Mouse (Mus musculus) ES-E14 (cell line): Measurements from ENCODE around the gene Gm38431. TPM values are rescaled to one million over a fixed set of nuclear protein-coding genes. Genes with fewer than 3 reads are reported as not detected.
A peak's percentile ranks its signal among the peaks of the same experiment; 100 is the strongest.

Experiments
- DNase-seq: peaks from one replicate; pipeline ENCODE4 v3.0.0-alpha.2; 2013; ENCODE audit warnings: low read depth, low spot score
- H3K27ac ChIP-seq: 2 replicates; pipeline ENCODE4 v1.5.1; 2012; ENCODE audit warnings: low read depth, mild to moderate bottlenecking, low read length, moderate library complexity, mixed read lengths; ENCODE audit not compliant: poor library complexity, insufficient read depth, severe bottlenecking
- H3K36me3 ChIP-seq: 2 replicates; pipeline ENCODE4 v1.6.1; 2012; ENCODE audit warnings: mild to moderate bottlenecking, low read length, moderate library complexity, mixed read lengths; ENCODE audit not compliant: control insufficient read depth, poor library complexity, insufficient read depth, severe bottlenecking
- H3K4me1 ChIP-seq, 2 experiments: fragments of 150-350 bp in 1 of 2; sonication (generic) in 1 of 2; 2 replicates each; pipeline ENCODE4 v1.6.1; 2012; ENCODE audit warnings: low read length in 2 of 2, mild to moderate bottlenecking in 1 of 2, mixed read lengths in 1 of 2; ENCODE audit not compliant: control insufficient read depth in 2 of 2, insufficient read depth in 2 of 2, poor library complexity in 1 of 2
- H3K4me3 ChIP-seq, 2 experiments: fragments of 150-350 bp in 1 of 2; sonication (generic) in 1 of 2; 2 replicates each; pipeline ENCODE4 v1.5.1; 2012; ENCODE audit warnings: low read length in 2 of 2, low read depth in 1 of 2, mild to moderate bottlenecking in 1 of 2, mixed read lengths in 1 of 2; ENCODE audit not compliant: insufficient read depth in 1 of 2, poor library complexity in 1 of 2, severe bottlenecking in 1 of 2
- H3K9ac ChIP-seq: 2 replicates; pipeline ENCODE4 v1.6.1; 2012; ENCODE audit warnings: low read depth, mild to moderate bottlenecking, low read length, mixed read lengths; ENCODE audit not compliant: poor library complexity, insufficient read depth, severe bottlenecking
- H3K9me3 ChIP-seq: fragments of 150-350 bp; sonication (generic); 2 replicates; pipeline ENCODE4 v1.6.1; 2012; ENCODE audit warnings: low read depth, mild to moderate bottlenecking, low read length; ENCODE audit not compliant: control insufficient read depth, insufficient read depth
- CHD2 ChIP-seq: IDR thresholded peaks from 2 replicates; pipeline ENCODE4 v1.6.1; 2014; ENCODE audit warnings: mild to moderate bottlenecking, low read depth, low read length, inconsistent platforms
- HCFC1 ChIP-seq: IDR thresholded peaks from 2 replicates; pipeline ENCODE4 v1.6.1; 2012; ENCODE audit warnings: low read length, inconsistent platforms, borderline replicate concordance; ENCODE audit not compliant: insufficient read depth
- MAFK ChIP-seq: IDR thresholded peaks from 2 replicates; pipeline ENCODE4 v1.6.1; 2014; ENCODE audit warnings: mild to moderate bottlenecking, low read depth, low read length, inconsistent platforms; ENCODE audit not compliant: insufficient read depth
- ZC3H11A ChIP-seq: IDR thresholded peaks from 2 replicates; pipeline ENCODE4 v1.6.1; 2012; ENCODE audit warnings: low read depth, mild to moderate bottlenecking, inconsistent platforms, low read length, borderline replicate concordance
- ZNF384 ChIP-seq: IDR thresholded peaks from 2 replicates; pipeline ENCODE4 v1.6.1; 2012; ENCODE audit warnings: low read depth, low read length, inconsistent platforms
- in situ Hi-C, 2 experiments: fragments of 600-800 bp; cut with MboI; formaldehyde crosslinking; loops; one replicate each; pipeline ENCODE4 v1.15.1; 2025; ENCODE audit warnings: low sequenced_read_pairs in 2 of 2, inconsistent platforms in 1 of 2; ENCODE audit not compliant: unreplicated experiment in 2 of 2
- total RNA-seq: library from RNA; depleted of rRNA; stranded (reverse); fragments of 300-350 nt; gene quantifications from 2 replicates; pipeline ENCODE4 v1.2.3, GENCODE M21; 2012

The Gm38431 gene
- total RNA-seq, 1 experiment: 18.5 TPM

DNA sequence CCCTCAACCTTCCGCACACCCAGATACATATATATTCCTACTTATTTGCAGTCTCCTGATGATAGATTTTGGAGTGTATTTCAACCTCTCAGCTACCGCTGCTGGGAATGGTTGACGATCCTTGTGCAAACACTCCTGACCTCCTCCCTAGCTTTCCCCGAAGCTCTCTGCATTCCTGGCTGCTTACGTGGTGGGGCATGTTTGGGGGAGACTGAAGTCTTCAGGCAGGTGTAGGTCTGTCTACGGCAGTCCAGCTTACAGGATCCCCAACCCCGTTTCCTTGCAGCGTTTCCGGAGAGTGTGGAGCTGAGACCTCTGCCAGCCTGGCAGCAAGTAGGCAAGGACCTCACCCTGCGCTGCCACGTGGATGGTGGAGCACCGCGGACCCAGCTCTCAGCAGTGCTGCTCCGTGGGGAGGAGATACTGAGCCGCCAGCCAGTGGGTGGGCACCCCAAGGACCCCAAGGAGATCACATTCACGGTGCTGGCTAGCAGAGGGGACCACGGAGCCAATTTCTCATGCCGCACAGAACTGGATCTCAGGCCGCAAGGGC is 66.5 kb downstream of the Gm38431 start:
- in situ Hi-C loops: no loop called here
- Histone ChIP-seq H3K4me1 (peaks cover 9 to 39% of the 10 kb centered on the region in 2 experiments; a peak in 3 of 4 replicates), H3K9me3 (no peaks in the 10 kb centered on the region), H3K27ac (no peak overlapping the region), H3K36me3 (peaks cover 48% of the 10 kb centered on the region), H3K9ac (no peak overlapping the region), H3K4me3 (peak overlapping the region in 1 of 2 experiments; percentile 36; a peak in 1 of 4 replicates)
- DNase-seq: no peak
- TF ChIP-seq CHD2 (no peak), HCFC1 (no peak), ZC3H11A (no peak), ZNF384 (no peak), MAFK (no peak)

GRCm38 (mm10) chr9:21022726-21023125 is 69.1 kb downstream of the Gm38431 start:
- H3K9me3 ChIP-seq: no peaks in the 10 kb centered on the region
- H3K4me1 ChIP-seq: peaks cover 3 to 25% of the 10 kb centered on the region in 2 experiments; a peak in 3 of 4 replicates
- no peak overlapping the region for H3K9ac ChIP-seq
- in situ Hi-C loops: no loop called here
- peaks cover 58% of the 10 kb centered on the region for H3K36me3 ChIP-seq
- H3K4me3 ChIP-seq: no peak overlapping the region
- DNase-seq: no peak
- H3K27ac ChIP-seq: no peak overlapping the region
- TF ChIP-seq HCFC1 (no peak), ZNF384 (no peak), CHD2 (no peak), MAFK (no peak), ZC3H11A (no peak)

DNA sequence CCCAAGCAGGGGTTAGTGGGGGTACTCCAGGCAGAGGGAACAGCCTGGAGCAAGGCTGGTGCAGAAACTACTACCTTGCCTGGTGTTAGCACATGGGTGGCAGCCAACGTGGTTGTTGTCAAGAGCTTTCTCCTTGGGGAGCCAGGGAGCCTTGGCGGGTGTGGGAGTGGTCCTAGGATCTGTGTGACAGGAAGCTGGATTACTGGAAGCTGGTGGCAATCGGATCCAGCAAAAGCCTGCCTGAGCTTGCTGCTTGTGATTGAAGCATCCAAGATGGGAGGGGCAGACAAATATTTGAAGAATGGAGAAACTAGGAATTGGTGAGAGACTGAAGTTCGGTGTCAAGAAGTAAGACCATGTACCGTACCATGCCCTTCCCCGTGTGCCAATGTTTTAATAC is 69.5 kb downstream of the Gm38431 start:
- no peak overlapping the region for H3K9ac ChIP-seq
- TF ChIP-seq CHD2 (no peak), MAFK (no peak), HCFC1 (no peak), ZC3H11A (no peak), ZNF384 (no peak)
- in situ Hi-C loops: no loop called here

GRCm38 (mm10) chr9:21021363-21021762 is 70.4 kb downstream of the Gm38431 start:
- no peak for TF ChIP-seq ZC3H11A
- no peak for TF ChIP-seq HCFC1
- TF ChIP-seq ZNF384: no peak
- TF ChIP-seq MAFK: no peak
- no peak for TF ChIP-seq CHD2
- no peaks in the 10 kb centered on the region for H3K9me3 ChIP-seq
- no peak for DNase-seq
- H3K4me1 ChIP-seq: peaks cover 4 to 19% of the 10 kb centered on the region in 2 experiments; a peak in 3 of 4 replicates
- in situ Hi-C loops: no loop called here
- no peak overlapping the region for H3K9ac ChIP-seq
- no peak overlapping the region for H3K4me3 ChIP-seq
- H3K36me3 ChIP-seq: peaks cover 46% of the 10 kb centered on the region
- no peak overlapping the region for H3K27ac ChIP-seq

More for the DNA sequence above, 69.5 kb downstream of the Gm38431 start:
- H3K9me3 ChIP-seq: no peaks in the 10 kb centered on the region
- no peak for DNase-seq
- H3K27ac ChIP-seq: no peak overlapping the region
- peaks cover 53% of the 10 kb centered on the region for H3K36me3 ChIP-seq
- no peak overlapping the region for H3K4me3 ChIP-seq
- H3K4me1 ChIP-seq: peaks cover 2 to 24% of the 10 kb centered on the region in 2 experiments; a peak in 2 of 4 replicates

DNA sequence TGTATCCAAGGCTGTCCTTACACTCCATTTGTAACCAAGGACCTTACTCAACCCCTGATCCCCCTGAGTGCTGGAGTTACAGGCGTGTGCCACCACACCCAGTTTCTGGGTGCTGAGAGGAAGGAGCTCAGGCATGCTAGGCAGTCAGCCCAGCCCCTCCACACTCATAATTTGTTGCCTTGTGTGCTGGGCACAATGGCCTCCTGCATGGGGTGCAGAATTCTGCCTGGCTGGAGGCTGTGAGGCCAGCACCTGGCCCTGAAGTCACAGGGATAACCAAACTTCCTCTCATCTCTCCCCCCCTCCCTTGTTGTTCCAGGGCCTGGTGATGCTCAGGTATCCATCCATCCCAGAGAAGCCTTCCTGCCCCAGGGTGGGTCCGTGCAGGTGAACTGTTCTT is 73.2 kb downstream of the Gm38431 start:
- TF ChIP-seq CHD2 (no peak), ZNF384 (no peak), HCFC1 (no peak), MAFK (no peak), ZC3H11A (no peak)
- no peak for DNase-seq
- no peak overlapping the region for H3K9ac ChIP-seq

More for the DNA sequence above, 73.2 kb downstream of the Gm38431 start:
- peaks cover 35% of the 10 kb centered on the region for H3K36me3 ChIP-seq
- H3K4me1 ChIP-seq: peaks cover 8 to 16% of the 10 kb centered on the region in 2 experiments; a peak in 3 of 4 replicates
- H3K27ac ChIP-seq: no peak overlapping the region
- no peak overlapping the region for H3K4me3 ChIP-seq
- in situ Hi-C loops: no loop called here
- no peaks in the 10 kb centered on the region for H3K9me3 ChIP-seq
